Mouse (Mus musculus): ENCODE data around the gene Ankzf1. TPM values are rescaled to one million over a fixed set of nuclear protein-coding genes. Genes with fewer than 3 reads are reported as not detected.

Ankzf1 gene
- polyA plus RNA-seq, 1 experiment from 2014 or later = 32.7 TPM

DNA sequence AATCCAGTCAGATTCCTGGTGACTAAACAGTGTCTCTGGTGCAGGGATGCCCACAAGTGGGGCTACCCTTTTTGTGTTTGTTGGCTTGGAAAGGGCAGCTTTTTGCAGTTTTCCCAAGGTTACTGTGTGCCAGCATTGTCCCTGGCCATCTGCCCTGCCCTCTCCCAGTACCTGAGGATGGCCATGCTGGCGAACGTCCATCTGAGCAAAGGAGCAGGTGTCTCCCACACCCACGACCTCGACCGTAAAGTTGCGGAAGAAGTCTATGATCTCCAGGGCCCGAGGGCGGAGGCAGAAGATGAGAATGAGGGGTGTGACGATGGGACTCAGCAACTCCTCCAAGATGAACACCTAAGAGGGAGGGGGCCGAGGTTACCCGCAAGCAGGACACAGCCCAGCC is 6.5 kb upstream of the Ankzf1 start:
- 95% methylated on average over 11 of the region's 11 CpGs for WGBS
- Histone ChIP-seq H3K4me3 (replicated peaks; ENCODE audit: low read length) (no peak overlapping the region), H3K4me2 (ENCODE audit: low read length) (no peak overlapping the region), H3K9me3 (ENCODE audit: control insufficient read depth, low read length) (no peaks in the 10 kb centered on the region), H3K27me3 (replicated peaks; ENCODE audit: control insufficient read depth, insufficient read depth, low read length) (no peaks in the 10 kb centered on the region), H3K27ac (ENCODE audit: low read length) (no peak overlapping the region), H3K4me1 (replicated peaks; ENCODE audit: control insufficient read depth, insufficient read depth, low read length) (peaks cover 7% of the 10 kb centered on the region), H3K9ac (replicated peaks; ENCODE audit: low read depth, low read length) (no peak overlapping the region), H3K36me3 (ENCODE audit: control insufficient read depth, insufficient read depth) (peaks cover 33% of the 10 kb centered on the region)
- no peak for ATAC-seq

DNA sequence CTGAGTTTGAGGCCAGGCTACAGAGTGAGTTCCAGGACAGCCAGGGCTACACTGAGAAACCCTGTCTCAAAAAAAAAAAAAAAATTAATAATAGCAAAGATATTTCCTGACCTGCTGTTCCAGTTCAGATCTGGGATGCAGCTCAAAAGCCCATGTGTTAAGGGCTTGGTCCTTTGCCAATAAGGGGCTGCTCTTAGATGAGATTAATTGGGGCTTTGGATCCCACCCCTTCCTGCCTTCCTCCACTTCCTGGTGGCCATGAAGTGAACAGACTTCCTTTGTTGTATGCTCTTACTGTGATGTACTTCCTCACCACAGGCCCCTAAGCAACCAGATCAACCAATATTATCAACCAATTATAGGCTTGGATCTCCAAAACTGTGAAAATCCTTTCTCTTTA is 4.8 kb upstream of the Ankzf1 start:
- peaks cover 29% of the 10 kb centered on the region for H3K36me3 ChIP-seq (ENCODE audit: control insufficient read depth, insufficient read depth)
- no peak for ATAC-seq
- no peaks in the 10 kb centered on the region for H3K9me3 ChIP-seq (ENCODE audit: control insufficient read depth, low read length)
- H3K9ac ChIP-seq (replicated peaks; ENCODE audit: low read depth, low read length) = no peak overlapping the region
- no peak overlapping the region for H3K27ac ChIP-seq (ENCODE audit: low read length)
- H3K27me3 ChIP-seq (replicated peaks; ENCODE audit: control insufficient read depth, insufficient read depth, low read length) = no peaks in the 10 kb centered on the region
- H3K4me1 ChIP-seq (replicated peaks; ENCODE audit: control insufficient read depth, insufficient read depth, low read length) = peaks cover 12% of the 10 kb centered on the region
- H3K4me3 ChIP-seq (replicated peaks; ENCODE audit: low read length) = no peak overlapping the region
- no peak overlapping the region for H3K4me2 ChIP-seq (ENCODE audit: low read length)

DNA sequence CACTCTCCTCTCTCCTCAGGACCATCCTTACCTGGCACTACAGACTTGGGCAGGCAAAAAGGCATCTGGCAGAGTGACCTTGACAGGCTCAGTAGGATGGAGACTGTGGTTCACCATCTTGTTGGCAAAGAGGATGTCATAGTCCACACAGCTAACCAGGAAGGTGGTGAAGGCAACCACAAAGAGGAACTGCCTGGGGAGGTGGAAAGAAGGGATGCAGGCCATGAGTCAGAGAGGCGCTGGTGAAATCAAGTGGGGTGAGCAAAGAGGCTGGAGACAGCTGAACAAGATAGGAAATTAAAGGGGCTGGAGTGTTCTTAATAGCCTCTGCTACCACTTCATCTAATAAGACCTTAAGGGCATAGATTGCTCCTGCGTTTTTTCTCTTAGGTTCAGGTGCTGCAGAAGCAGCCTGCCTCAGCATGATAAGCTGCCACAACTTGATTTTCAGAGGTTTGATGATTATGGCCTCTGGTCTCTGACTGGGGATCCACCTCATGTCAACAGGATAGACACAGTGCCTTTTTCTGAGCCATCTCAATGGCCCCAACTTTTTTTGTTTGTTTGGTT is 4.0 kb upstream of the Ankzf1 start:
- H3K9ac ChIP-seq (replicated peaks; ENCODE audit: low read depth, low read length) = no peak overlapping the region
- H3K4me2 ChIP-seq (ENCODE audit: low read length) = no peak overlapping the region
- no peak for ATAC-seq
- H3K36me3 ChIP-seq (ENCODE audit: control insufficient read depth, insufficient read depth) = peaks cover 23% of the 10 kb centered on the region
- no peaks in the 10 kb centered on the region for H3K9me3 ChIP-seq (ENCODE audit: control insufficient read depth, low read length)
- no peaks in the 10 kb centered on the region for H3K27me3 ChIP-seq (replicated peaks; ENCODE audit: control insufficient read depth, insufficient read depth, low read length)
- peaks cover 13% of the 10 kb centered on the region for H3K4me1 ChIP-seq (replicated peaks; ENCODE audit: control insufficient read depth, insufficient read depth, low read length)
- H3K27ac ChIP-seq (ENCODE audit: low read length) = no peak overlapping the region
- 89% methylated on average over 2 of the region's 2 CpGs for WGBS
- H3K4me3 ChIP-seq (replicated peaks; ENCODE audit: low read length) = no peak overlapping the region

DNA sequence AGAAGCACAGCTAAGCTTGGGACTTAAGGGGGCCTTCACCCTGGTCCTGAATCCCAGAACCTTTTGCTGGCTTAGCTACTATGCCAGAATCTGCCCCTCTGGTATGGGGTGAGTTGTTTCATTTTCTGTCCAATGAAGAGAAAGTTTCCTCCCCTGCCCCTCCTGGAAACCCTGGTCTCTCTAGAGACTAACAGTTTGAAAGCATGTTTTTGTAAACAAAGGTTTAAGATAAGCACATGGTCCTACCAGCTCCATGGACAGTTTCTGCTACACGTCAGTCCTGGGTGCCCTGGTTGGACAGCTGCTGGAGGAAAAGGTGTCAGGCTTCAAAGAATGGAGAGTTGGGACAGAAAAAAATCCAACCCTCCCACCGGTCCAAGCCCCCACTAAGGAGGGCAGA is 1.4 kb upstream of the Ankzf1 start:
- Histone ChIP-seq H3K36me3 (ENCODE audit: control insufficient read depth, insufficient read depth) (peaks cover 12% of the 10 kb centered on the region), H3K9ac (replicated peaks; ENCODE audit: low read depth, low read length) (no peak overlapping the region), H3K4me3 (replicated peaks; ENCODE audit: low read length) (no peak overlapping the region), H3K9me3 (ENCODE audit: control insufficient read depth, low read length) (no peaks in the 10 kb centered on the region), H3K27me3 (replicated peaks; ENCODE audit: control insufficient read depth, insufficient read depth, low read length) (no peaks in the 10 kb centered on the region), H3K4me2 (ENCODE audit: low read length) (peak overlapping the region; percentile 70), H3K4me1 (replicated peaks; ENCODE audit: control insufficient read depth, insufficient read depth, low read length) (peaks cover 19% of the 10 kb centered on the region), H3K27ac (ENCODE audit: low read length) (no peak overlapping the region)
- 80% methylated on average over 2 of the region's 2 CpGs for WGBS
- no peak for ATAC-seq

DNA sequence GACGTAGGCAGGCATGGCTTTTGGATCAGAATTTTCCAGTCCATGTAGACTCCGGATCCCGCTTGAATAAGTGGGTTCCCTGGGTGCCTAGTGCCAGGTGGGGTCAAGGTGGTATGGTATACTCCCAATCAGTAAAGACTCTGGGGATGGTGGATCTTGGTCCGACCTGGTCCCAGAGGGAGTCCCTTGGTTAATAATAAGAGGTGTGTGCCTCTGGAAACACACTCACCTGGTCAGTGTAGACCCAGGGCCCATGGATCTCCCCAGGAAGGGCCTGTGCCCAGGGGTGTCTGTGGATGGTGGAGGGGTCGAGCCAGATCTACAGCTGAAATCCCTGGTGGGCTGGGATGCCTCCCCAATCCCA is 711 bp upstream of the Ankzf1 start:
- WGBS = 43% methylated on average over 5 of the region's 5 CpGs
- peak overlapping the region; percentile 70 for H3K4me2 ChIP-seq (ENCODE audit: low read length)
- no peaks in the 10 kb centered on the region for H3K9me3 ChIP-seq (ENCODE audit: control insufficient read depth, low read length)
- ATAC-seq = no peak
- H3K4me3 ChIP-seq (replicated peaks; ENCODE audit: low read length) = peak overlapping the region; percentile 62
- H3K27me3 ChIP-seq (replicated peaks; ENCODE audit: control insufficient read depth, insufficient read depth, low read length) = no peaks in the 10 kb centered on the region
- H3K9ac ChIP-seq (replicated peaks; ENCODE audit: low read depth, low read length) = peak overlapping the region; percentile 74
- peak overlapping the region; percentile 87 for H3K27ac ChIP-seq (ENCODE audit: low read length)
- H3K4me1 ChIP-seq (replicated peaks; ENCODE audit: control insufficient read depth, insufficient read depth, low read length) = peaks cover 19% of the 10 kb centered on the region
- H3K36me3 ChIP-seq (ENCODE audit: control insufficient read depth, insufficient read depth) = peaks cover 8% of the 10 kb centered on the region

DNA sequence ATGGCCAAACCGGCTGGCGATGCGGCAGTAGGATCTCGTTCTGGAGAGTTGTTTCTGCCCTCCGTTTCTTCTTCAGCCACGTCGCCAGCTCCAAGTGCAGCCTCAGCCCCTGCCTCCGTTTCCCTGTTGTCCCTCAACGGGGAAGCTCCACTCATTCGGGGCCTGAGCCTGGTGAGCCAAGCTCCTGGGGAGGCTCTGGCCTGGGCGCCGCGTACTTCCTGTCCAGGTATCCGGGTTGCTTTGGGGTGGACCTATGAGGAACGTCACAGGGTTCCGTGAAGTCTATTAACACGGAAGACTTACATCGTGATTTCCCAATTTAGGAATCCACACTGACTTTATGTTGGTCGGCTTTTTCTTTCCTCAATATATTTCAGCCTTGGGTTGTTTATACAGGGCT is 501 bp downstream of the Ankzf1 start:
- Histone ChIP-seq H3K4me3 (replicated peaks; ENCODE audit: low read length) (peak overlapping the region; percentile 62), H3K4me2 (ENCODE audit: low read length) (peak overlapping the region; percentile 95), H3K36me3 (ENCODE audit: control insufficient read depth, insufficient read depth) (peaks cover 7% of the 10 kb centered on the region), H3K27ac (ENCODE audit: low read length) (peak overlapping the region; percentile 81), H3K27me3 (replicated peaks; ENCODE audit: control insufficient read depth, insufficient read depth, low read length) (no peaks in the 10 kb centered on the region), H3K4me1 (replicated peaks; ENCODE audit: control insufficient read depth, insufficient read depth, low read length) (peaks cover 19% of the 10 kb centered on the region), H3K9me3 (ENCODE audit: control insufficient read depth, low read length) (no peaks in the 10 kb centered on the region), H3K9ac (replicated peaks; ENCODE audit: low read depth, low read length) (peak overlapping the region; percentile 79)
- no peak for ATAC-seq
- WGBS = under 1% methylated on average over 19 of the region's 19 CpGs

DNA sequence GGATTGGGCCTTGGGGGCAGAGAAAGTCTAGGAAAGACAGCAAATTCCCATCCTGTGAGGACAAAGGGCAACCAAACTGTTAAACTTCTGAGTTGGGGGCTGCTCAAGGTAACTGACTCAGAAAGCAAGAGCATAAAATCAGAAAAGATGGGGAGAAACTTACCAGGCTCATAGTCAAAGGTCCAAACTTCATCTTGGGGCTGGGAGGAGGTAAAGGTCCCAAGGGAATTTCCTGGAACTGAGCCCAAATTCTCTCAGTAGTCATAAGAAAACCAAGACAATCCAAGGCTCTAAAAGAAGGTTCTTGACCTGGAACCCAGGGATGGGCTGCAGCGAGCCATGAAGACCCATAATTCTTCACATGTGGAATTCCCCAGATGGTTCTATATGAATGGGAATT is 9.3 kb downstream of the Ankzf1 start:
- 87% methylated on average over 1 of the region's 1 CpGs for WGBS
- Histone ChIP-seq H3K4me1 (replicated peaks; ENCODE audit: control insufficient read depth, insufficient read depth, low read length) (no peaks in the 10 kb centered on the region), H3K27ac (ENCODE audit: low read length) (no peak overlapping the region), H3K9ac (replicated peaks; ENCODE audit: low read depth, low read length) (no peak overlapping the region), H3K27me3 (replicated peaks; ENCODE audit: control insufficient read depth, insufficient read depth, low read length) (no peaks in the 10 kb centered on the region), H3K36me3 (ENCODE audit: control insufficient read depth, insufficient read depth) (peaks cover 17% of the 10 kb centered on the region), H3K9me3 (ENCODE audit: control insufficient read depth, low read length) (no peaks in the 10 kb centered on the region), H3K4me2 (ENCODE audit: low read length) (no peak overlapping the region), H3K4me3 (replicated peaks; ENCODE audit: low read length) (no peak overlapping the region)
- ATAC-seq = no peak

DNA sequence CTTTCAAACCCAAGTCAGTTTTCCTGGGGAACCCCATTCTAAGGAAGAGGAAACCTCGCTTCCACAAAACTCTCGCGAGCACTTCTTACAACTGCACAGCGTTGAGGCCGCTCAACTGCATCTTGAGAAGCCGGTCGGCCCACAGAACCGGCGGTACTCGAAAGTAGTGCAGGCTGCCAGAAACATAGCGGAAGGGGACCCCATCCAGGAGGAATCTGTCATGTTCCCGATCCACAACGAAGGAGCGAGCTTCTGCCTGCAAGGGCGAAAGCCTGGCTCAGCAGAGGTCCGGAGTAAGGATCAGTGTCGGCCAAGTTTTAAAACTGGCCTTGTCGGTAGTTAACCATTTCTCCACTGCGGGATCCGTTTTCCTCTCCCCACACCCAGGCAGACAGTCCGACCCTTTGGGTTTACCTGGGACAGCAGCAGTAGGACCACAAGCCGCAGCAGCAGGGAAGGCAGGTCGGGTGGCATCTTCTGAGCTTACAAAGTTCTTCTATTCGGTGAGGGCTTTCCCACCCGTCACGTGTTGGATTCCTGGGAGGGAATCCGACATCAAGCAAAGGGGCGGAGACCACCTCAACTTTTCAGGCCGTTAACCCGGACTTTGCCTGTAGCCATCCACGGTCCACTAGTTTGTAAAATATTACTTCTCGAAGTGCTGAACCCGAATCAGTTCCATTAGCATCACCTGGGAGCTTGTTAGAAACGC is 17.2 kb downstream of the Ankzf1 start:
- H3K27me3 ChIP-seq (replicated peaks; ENCODE audit: control insufficient read depth, insufficient read depth, low read length) = 0 out of 2 replicates have a peak, but pooled peaks cover 4% of the 10 kb centered on the region
- peak overlapping the region; percentile 48 for H3K9ac ChIP-seq (replicated peaks; ENCODE audit: low read depth, low read length)
- no peak overlapping the region for H3K27ac ChIP-seq (ENCODE audit: low read length)
- no peaks in the 10 kb centered on the region for H3K9me3 ChIP-seq (ENCODE audit: control insufficient read depth, low read length)
- peak overlapping the region; percentile 46 for H3K4me2 ChIP-seq (ENCODE audit: low read length)
- H3K4me1 ChIP-seq (replicated peaks; ENCODE audit: control insufficient read depth, insufficient read depth, low read length) = peaks cover 31% of the 10 kb centered on the region
- WGBS = 12% methylated on average over 34 of the region's 34 CpGs
- ATAC-seq = no peak
- peaks cover 4% of the 10 kb centered on the region for H3K36me3 ChIP-seq (ENCODE audit: control insufficient read depth, insufficient read depth)
- peak overlapping the region; percentile 32 for H3K4me3 ChIP-seq (replicated peaks; ENCODE audit: low read length)

DNA sequence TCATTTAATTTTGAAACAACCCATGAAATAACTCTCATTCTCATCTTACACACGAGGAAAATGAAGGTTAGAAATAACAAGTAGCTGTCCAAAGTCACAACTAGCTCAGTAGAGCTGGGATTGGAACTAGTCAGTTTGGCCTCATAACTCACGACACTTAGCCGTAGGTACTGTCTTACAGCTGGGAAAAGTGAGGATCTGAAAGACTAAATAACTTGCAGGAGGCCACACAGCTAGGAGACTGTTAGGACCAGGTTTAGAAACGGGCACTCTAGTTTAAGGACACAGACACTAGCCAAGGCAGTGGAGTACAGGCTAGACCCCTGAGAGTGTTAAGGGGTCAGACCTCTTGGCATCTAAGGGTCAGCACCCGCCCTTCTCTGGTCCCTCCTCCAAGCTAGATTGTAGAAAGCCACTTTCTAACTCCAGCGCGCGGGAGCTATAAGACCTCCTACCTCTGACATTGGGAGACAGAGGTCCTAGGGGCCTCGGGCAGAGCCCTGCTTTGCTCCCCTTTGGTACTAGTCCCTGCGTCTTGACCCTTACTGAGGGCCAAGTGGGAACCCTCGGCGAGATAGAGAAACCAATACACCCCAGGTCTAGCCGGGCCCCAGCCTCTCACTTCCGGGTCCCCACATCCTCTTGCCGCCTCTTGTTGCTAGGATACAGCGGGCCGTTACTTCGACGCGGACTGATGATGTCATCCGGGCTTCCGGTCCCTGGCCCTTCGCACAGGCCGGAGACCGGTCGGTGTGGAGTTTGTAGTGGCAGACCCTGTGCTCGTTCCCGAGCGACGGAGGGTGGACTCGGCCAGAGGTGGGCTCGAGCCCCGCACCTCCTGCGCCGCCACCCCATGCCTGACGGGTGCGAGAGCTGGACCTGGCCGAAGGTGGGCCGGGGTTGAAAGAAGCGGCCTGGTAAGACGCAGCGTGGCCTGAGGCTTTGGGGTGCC is 18.5 kb downstream of the Ankzf1 start, which contains the start of the genes Glb1l and Stk16:
TSS of gene Glb1l (minus strand) at position 678 of the 952 bp plus-strand sequence.
TSS of gene Stk16 (plus strand) at position 703 of the 952 bp plus-strand sequence.
- Histone ChIP-seq H3K9ac (replicated peaks; ENCODE audit: low read depth, low read length) (peak within 1 kb of the TSS; percentile 92), H3K27ac (ENCODE audit: low read length) (no peak within 1 kb of the TSS; the same call in 1 of the 2 replicates), H3K4me3 (replicated peaks; ENCODE audit: low read length) (peak within 1 kb of the TSS; percentile 96), H3K9me3 (ENCODE audit: control insufficient read depth, low read length) (no peaks in the 10 kb centered on the region), H3K4me1 (replicated peaks; ENCODE audit: control insufficient read depth, insufficient read depth, low read length) (peaks cover 31% of the 10 kb centered on the region), H3K27me3 (replicated peaks; ENCODE audit: control insufficient read depth, insufficient read depth, low read length) (0 out of 2 replicates have a peak, but pooled peaks cover 4% of the 10 kb centered on the region), H3K4me2 (ENCODE audit: low read length) (peak within 1 kb of the TSS; percentile 73), H3K36me3 (ENCODE audit: control insufficient read depth, insufficient read depth) (peaks cover 7% of the 10 kb centered on the region)
- 5% methylated on average over 42 of the region's 42 CpGs for WGBS
- ATAC-seq = peak; percentile 96
